Mouse (Mus musculus) brown adipose tissue, adult 24 weeks (tissue): ENCODE data around the gene Ltn1. TPM values are rescaled to one million over a fixed set of nuclear protein-coding genes. Genes with fewer than 3 reads are reported as not detected.

Experiments
- H3K27ac ChIP-seq: fragments of 200-500 bp; replicated peaks from 2 replicates; pipeline ENCODE4 v1.5.1; 2012; ENCODE audit warnings: low read depth, mild to moderate bottlenecking, low read length
- H3K4me1 ChIP-seq: fragments of 200-500 bp; 2 replicates; pipeline ENCODE4 v1.6.1; 2012; ENCODE audit warnings: low read length, mixed read lengths; ENCODE audit not compliant: control insufficient read depth, insufficient read depth, insufficient read length
- H3K4me3 ChIP-seq: fragments of 200-500 bp; 2 replicates; pipeline ENCODE4 v1.5.1; 2012; ENCODE audit warnings: low read depth, mild to moderate bottlenecking, low read length, moderate library complexity; ENCODE audit not compliant: insufficient read depth
- polyA plus RNA-seq: library from polyadenylated mRNA; stranded (reverse); fragments of >200 nt; gene quantifications from 2 replicates; pipeline ENCODE4 v1.2.4, GENCODE M21; 2012; ENCODE audit not compliant: missing spikeins, insufficient read depth, insufficient read length

The Ltn1 gene
- polyA plus RNA-seq, 1 experiment, result 9.5 TPM

DNA sequence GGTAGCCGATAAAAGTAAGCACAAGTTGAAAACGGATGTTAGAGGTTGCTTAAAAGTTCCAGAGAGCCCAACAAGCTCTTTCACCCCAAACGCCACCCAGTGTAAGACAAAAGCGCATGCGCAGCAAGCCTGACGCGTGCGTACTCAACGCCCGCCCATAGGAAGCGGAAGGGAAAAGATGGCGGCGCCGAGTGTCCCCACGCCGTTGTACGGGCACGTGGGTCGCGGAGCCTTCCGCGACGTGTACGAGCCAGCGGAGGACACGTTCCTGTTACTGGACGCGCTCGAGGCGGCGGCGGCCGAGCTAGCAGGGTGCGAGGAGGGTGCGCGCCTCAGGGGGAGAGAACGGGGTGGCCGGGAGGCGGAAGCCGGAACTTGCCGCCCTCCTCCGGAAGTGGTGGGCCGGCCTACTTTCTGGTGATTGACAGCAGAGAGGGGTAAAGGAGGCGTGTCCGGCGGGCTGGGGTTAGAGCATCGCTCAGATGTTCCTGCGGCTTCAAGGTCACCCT lies 78.3 kb downstream of the Ltn1 start, which contains the start of gene N6amt1:
Gene N6amt1, plus strand, starts transcription at position 111 of the 509 bp plus-strand sequence.
- Histone ChIP-seq H3K4me3 (peak within 1 kb of the TSS; percentile 92), H3K27ac (peak within 1 kb of the TSS; percentile 100), H3K4me1 (no peaks in the 10 kb centered on the region)

DNA sequence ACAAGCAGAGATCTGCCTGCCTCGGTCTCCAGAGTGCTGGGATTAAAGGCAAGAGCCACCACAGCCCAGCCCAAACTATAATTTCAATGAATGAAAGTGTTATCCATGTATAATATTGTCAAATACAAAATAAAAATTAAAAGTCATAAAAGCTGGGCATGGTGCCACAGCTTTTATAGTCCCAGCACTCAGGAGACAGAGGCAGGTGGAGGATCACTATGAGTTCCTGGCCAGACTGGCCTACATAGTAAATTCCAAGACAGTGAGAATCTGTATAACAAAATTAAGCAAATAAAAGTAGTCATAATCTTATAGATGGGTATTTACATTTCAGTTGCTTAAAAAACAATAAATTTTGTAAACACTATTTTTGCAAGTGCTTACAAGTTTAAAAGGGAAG lies 78.8 kb downstream of the Ltn1 start:
- H3K4me3 ChIP-seq, result no peak overlapping the region
- H3K27ac ChIP-seq, result no peak overlapping the region
- H3K4me1 ChIP-seq, result no peaks in the 10 kb centered on the region

DNA sequence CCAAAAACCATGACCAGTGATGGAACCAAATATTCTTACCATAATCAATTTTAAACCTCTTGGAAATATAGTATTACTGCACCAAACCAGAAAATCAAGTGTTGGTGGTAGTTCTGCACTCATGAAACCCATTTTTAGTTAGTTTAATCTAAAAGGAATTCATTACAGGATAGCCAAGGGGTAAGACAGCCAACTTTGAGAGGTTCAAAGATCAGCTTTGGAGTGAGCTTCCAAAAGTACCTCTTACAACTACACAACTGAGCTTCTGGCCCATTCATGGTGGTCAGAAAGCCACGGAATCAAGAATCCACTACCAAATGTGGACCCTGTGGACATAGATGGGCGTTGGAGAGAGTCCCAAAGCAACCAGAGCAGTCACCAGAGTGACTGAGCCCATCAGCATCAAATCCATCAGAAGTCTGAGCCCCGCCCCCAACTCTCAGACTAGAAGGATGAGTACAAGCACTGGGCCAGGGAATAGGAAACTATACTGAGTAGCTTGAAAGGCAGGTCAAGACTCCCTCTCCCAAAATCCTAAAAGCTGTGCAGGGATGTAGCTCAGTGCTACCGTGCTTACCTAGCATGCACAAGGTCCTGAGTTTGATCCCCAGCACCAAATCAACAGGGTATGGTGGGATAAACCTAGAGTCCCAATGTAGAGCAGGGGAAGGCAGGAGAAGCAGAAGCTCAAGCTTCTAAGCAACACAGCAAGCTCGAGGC lies 80.9 kb downstream of the Ltn1 start:
- Histone ChIP-seq H3K4me1 (no peaks in the 10 kb centered on the region), H3K4me3 (no peak overlapping the region), H3K27ac (no peak overlapping the region)

DNA sequence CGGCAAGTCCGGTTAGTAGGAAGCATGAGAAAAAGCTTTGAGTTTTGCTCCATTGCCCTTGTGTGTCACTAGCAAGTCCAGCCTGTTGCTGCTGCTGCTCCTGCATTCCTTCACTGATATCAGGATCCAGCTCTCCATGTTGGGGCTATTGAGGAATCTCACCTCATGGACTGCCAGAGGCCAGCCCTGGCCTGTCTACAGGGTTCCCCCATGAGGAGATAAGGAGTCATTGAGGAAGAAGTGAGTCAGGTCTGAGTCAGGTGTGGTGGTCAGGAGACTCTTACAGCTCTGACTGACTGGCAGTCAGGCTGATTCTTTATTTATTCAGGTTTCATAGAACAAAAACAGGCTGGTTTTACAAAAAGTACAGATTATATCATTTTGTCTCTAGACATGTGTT lies 84.3 kb downstream of the Ltn1 start:
- no peak overlapping the region for H3K27ac ChIP-seq
- H3K4me3 ChIP-seq, result no peak overlapping the region
- peaks cover 3% of the 10 kb centered on the region; the same call in 1 of the 2 replicates for H3K4me1 ChIP-seq

DNA sequence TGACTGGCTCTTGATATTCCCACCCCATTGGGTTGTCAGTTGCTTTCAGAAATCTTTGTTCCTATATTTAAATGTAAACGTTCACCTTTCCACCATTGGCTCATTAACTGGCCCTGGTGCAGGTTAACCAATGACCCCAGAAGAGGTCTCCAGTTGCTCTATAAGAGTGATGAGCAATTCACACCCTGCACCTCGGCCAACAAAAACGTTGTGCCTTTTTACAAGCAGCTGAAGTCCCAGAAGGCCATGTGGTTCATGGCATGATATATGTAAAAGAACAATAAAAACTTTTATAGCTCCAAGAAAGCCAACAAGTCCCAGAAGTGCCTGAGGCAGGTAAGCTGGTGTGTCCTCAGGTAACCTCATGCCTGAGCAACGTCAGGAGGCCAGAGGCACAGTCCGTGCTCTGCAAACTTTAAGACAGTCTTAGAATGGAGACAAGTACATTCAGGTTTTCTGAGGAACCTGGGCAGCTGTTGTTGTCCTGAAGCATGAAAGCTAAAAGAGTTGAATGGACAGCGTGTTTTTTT lies 91.3 kb downstream of the Ltn1 start:
- Histone ChIP-seq H3K4me1 (peaks cover under 1% of the 10 kb centered on the region; the same call in 1 of the 2 replicates), H3K27ac (no peak overlapping the region), H3K4me3 (no peak overlapping the region)

DNA sequence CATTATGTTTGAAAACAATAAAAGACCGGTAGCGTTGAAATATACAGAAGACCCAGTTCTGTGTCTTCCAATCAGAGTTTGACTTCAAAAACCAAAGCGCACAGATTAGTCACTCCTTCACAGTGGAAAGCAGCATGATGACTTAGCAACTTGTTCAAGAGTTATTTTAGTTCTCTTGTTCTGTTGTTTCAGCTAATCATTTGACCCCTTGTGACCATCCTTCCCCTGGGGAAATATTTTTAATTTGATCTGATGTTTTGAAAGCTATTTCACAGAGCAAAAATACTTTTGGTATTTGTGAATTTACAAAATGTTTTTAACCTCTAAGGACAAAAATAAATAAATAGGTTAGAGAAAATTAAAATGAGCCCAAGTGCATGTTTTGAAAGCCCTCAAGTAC lies 97.7 kb downstream of the Ltn1 start:
- no peak overlapping the region for H3K27ac ChIP-seq
- H3K4me3 ChIP-seq, result no peak overlapping the region
- H3K4me1 ChIP-seq, result no peaks in the 10 kb centered on the region

DNA sequence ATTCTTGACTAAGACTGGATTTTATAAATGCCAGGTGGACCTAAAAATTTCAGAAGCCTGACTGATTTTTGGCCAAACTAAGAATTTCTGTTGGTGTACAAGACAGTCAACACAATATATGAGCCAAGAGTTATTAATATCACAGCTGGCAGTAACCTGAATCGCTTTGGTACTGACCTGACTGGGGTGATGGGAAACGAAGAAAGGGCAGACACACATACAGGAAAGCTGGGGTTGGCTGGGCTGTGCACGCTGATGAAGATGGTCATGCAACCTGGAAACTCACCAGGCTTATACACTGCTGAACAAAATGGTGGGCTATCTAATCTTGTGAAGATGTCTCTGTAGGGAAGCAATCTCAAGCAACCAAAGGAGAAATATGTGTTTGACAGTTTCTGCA lies 102.4 kb downstream of the Ltn1 start:
- Histone ChIP-seq H3K27ac (no peak overlapping the region), H3K4me3 (no peak overlapping the region), H3K4me1 (no peaks in the 10 kb centered on the region)

Other genes with a start within 250 kb of the Ltn1 start
- 26.8 and 30.3 TPM in 2 replicates for gene N6amt1, start 78.4 kb downstream of the Ltn1 start, polyA plus RNA-seq
- gene Rwdd2b, start 8.0 kb upstream of the Ltn1 start, polyA plus RNA-seq, result 2.6 and 3.4 TPM in 2 replicates
- 50.5 and 78.3 TPM in 2 replicates for gene Usp16, start 22.1 kb upstream of the Ltn1 start, polyA plus RNA-seq
- 91.6 and 165 TPM in 2 replicates for gene Cct8, start 63.3 kb upstream of the Ltn1 start, polyA plus RNA-seq
- 0.63 TPM in 1 of 2 replicates, not detected in the other for gene Map3k7cl, start 120.7 kb upstream of the Ltn1 start, polyA plus RNA-seq